Mouse (Mus musculus) E14TG2a.4 (cell line): Measurements from ENCODE around the gene Dram1.
A peak's percentile ranks its signal among the peaks of the same experiment; 100 is the strongest.

ENCODE experiments used
- CTCF ChIP-seq: conservative IDR thresholded peaks from 2 replicates; pipeline ENCODE4 v1.5.1; 2014; ENCODE audit warnings: low read length
- NANOG ChIP-seq: IDR thresholded peaks from 2 replicates; pipeline ENCODE4 v1.6.1; 2014; ENCODE audit warnings: borderline replicate concordance, low read length, mixed read lengths
- POU5F1 ChIP-seq: IDR thresholded peaks from 2 replicates; pipeline ENCODE4 v1.6.1; 2014; ENCODE audit warnings: low read length, borderline replicate concordance

DNA sequence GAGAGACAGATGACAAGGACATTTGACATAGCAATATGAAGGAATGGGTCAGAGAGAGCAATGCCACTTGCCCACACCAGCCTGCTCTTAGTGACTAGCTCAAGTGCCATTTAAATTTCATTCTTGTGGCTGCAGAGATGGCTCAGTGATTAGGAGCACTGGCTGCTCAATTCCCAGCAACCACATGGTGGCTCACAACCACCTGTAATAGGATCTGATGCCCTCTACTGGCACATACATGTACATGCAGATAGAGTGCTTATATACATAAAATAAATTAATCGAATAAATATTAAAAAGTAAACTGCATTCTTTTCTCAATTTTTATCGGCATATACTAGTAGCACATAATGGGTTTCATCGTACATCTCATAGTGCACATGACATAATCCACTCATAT, 72.6 kb downstream of the Dram1 start:
- TF ChIP-seq CTCF (peak; percentile 46), NANOG (no peak), POU5F1 (no peak)
